Mouse (Mus musculus): Measurements from ENCODE around the gene Gpr153. TPM values are rescaled to one million over a fixed set of nuclear protein-coding genes. Genes with fewer than 3 reads are reported as not detected.
A peak's percentile ranks its signal among the peaks of the same experiment; 100 is the strongest.

Gpr153 gene
- polyA plus RNA-seq, 1 experiment from 2014 or later, result 7.8 TPM

GRCm38 (mm10) chr4:152247195-152247594 lies 26.8 kb upstream of the Gpr153 start:
- Histone ChIP-seq H3K4me2 (no peak overlapping the region), H3K4me3 (replicated peaks) (no peak overlapping the region), H3K36me3 (no peaks in the 10 kb centered on the region), H3K9ac (no peak overlapping the region), H3K9me3 (replicated peaks) (no peaks in the 10 kb centered on the region), H3K4me1 (0 out of 2 replicates have a peak, but pooled peaks cover 4% of the 10 kb centered on the region), H3K27me3 (no peaks in the 10 kb centered on the region), H3K27ac (no peak overlapping the region)
- 78% methylated on average over 3 of the region's 3 CpGs for WGBS
- ATAC-seq (replicated peaks; ENCODE audit: low FRiP score), result no peak

- no peaks in the 10 kb centered on the region for H3K36me3 ChIP-seq
- no peaks in the 10 kb centered on the region for H3K27me3 ChIP-seq
- no peak overlapping the region for H3K4me3 ChIP-seq (replicated peaks)
- 82% methylated on average over 6 of the region's 6 CpGs for WGBS
- peaks cover 19% of the 10 kb centered on the region for H3K4me1 ChIP-seq
- no peak overlapping the region for H3K4me2 ChIP-seq
- ATAC-seq (replicated peaks; ENCODE audit: low FRiP score), result no peak
- no peak overlapping the region for H3K27ac ChIP-seq
- H3K9ac ChIP-seq, result no peak overlapping the region
- H3K9me3 ChIP-seq (replicated peaks), result no peaks in the 10 kb centered on the region
These were observed 23.4 kb upstream of the Gpr153 start for GRCm38 (mm10) chr4:152250615-152251014.

GRCm38 (mm10) chr4:152253183-152253759 lies 20.8 kb upstream of the Gpr153 start:
- 42% methylated on average over 9 of the region's 9 CpGs for WGBS
- H3K9ac ChIP-seq, result no peak overlapping the region
- ATAC-seq (replicated peaks; ENCODE audit: low FRiP score), result peak; percentile 88

GRCm38 (mm10) chr4:152257070-152257469 lies 17.0 kb upstream of the Gpr153 start:
- Histone ChIP-seq H3K27ac (no peak overlapping the region), H3K4me2 (no peak overlapping the region), H3K9me3 (replicated peaks) (no peaks in the 10 kb centered on the region), H3K4me1 (peaks cover 24% of the 10 kb centered on the region), H3K27me3 (no peaks in the 10 kb centered on the region), H3K36me3 (no peaks in the 10 kb centered on the region), H3K4me3 (replicated peaks) (no peak overlapping the region), H3K9ac (no peak overlapping the region)
- 51% methylated on average over 6 of the region's 6 CpGs for WGBS
- no peak for ATAC-seq (replicated peaks; ENCODE audit: low FRiP score)

More at GRCm38 (mm10) chr4:152253183-152253759, 20.8 kb upstream of the Gpr153 start:
- no peaks in the 10 kb centered on the region for H3K9me3 ChIP-seq (replicated peaks)
- no peak overlapping the region for H3K4me2 ChIP-seq
- peaks cover 19% of the 10 kb centered on the region for H3K4me1 ChIP-seq
- H3K27ac ChIP-seq, result peak overlapping the region; percentile 52; the same call in 1 of the 2 replicates
- H3K4me3 ChIP-seq (replicated peaks), result no peak overlapping the region
- H3K36me3 ChIP-seq, result no peaks in the 10 kb centered on the region
- H3K27me3 ChIP-seq, result no peaks in the 10 kb centered on the region

GRCm38 (mm10) chr4:152260451-152260850 lies 13.6 kb upstream of the Gpr153 start:
- Histone ChIP-seq H3K4me2 (no peak overlapping the region), H3K4me1 (peaks cover 37% of the 10 kb centered on the region), H3K9ac (no peak overlapping the region), H3K4me3 (replicated peaks) (no peak overlapping the region), H3K27me3 (no peaks in the 10 kb centered on the region), H3K27ac (no peak overlapping the region), H3K36me3 (no peaks in the 10 kb centered on the region), H3K9me3 (replicated peaks) (no peaks in the 10 kb centered on the region)
- ATAC-seq (replicated peaks; ENCODE audit: low FRiP score), result no peak
- WGBS, result 88% methylated on average over 8 of the region's 8 CpGs

GRCm38 (mm10) chr4:152262187-152262586 lies 11.8 kb upstream of the Gpr153 start:
- H3K9ac ChIP-seq, result no peak overlapping the region
- H3K36me3 ChIP-seq, result no peaks in the 10 kb centered on the region
- H3K27ac ChIP-seq, result no peak overlapping the region
- H3K4me3 ChIP-seq (replicated peaks), result no peak overlapping the region
- ATAC-seq (replicated peaks; ENCODE audit: low FRiP score), result no peak
- H3K27me3 ChIP-seq, result no peaks in the 10 kb centered on the region
- WGBS, result 58% methylated on average over 9 of the region's 9 CpGs
- H3K9me3 ChIP-seq (replicated peaks), result no peaks in the 10 kb centered on the region
- H3K4me1 ChIP-seq, result peaks cover 37% of the 10 kb centered on the region
- H3K4me2 ChIP-seq, result no peak overlapping the region

- H3K36me3 ChIP-seq, result no peaks in the 10 kb centered on the region
- H3K27ac ChIP-seq, result peak overlapping the region; percentile 54; the same call in 1 of the 2 replicates
- peaks cover 44% of the 10 kb centered on the region for H3K4me1 ChIP-seq
- no peaks in the 10 kb centered on the region for H3K9me3 ChIP-seq (replicated peaks)
- H3K9ac ChIP-seq, result no peak overlapping the region
- H3K4me2 ChIP-seq, result no peak overlapping the region
- WGBS, result 63% methylated on average over 9 of the region's 9 CpGs
- H3K4me3 ChIP-seq (replicated peaks), result no peak overlapping the region
- 0 out of 2 replicates have a peak, but pooled peaks have one; percentile 3 for ATAC-seq (replicated peaks; ENCODE audit: low FRiP score)
- H3K27me3 ChIP-seq, result no peaks in the 10 kb centered on the region
These were observed 10.9 kb upstream of the Gpr153 start for GRCm38 (mm10) chr4:152263089-152263488.

GRCm38 (mm10) chr4:152263512-152264176 lies 10.4 kb upstream of the Gpr153 start:
- Histone ChIP-seq H3K4me3 (replicated peaks) (no peak overlapping the region), H3K4me1 (peaks cover 44% of the 10 kb centered on the region), H3K27ac (peak overlapping the region; percentile 54), H3K36me3 (no peaks in the 10 kb centered on the region), H3K9me3 (replicated peaks) (no peaks in the 10 kb centered on the region), H3K4me2 (peak overlapping the region; percentile 34), H3K9ac (no peak overlapping the region), H3K27me3 (no peaks in the 10 kb centered on the region)
- WGBS, result 28% methylated on average over 10 of the region's 10 CpGs
- ATAC-seq (replicated peaks; ENCODE audit: low FRiP score), result peak; percentile 76

- no peak overlapping the region for H3K4me3 ChIP-seq (replicated peaks)
- no peaks in the 10 kb centered on the region for H3K9me3 ChIP-seq (replicated peaks)
- peak; percentile 16; the same call in 1 of the 2 replicates for ATAC-seq (replicated peaks; ENCODE audit: low FRiP score)
- 49% methylated on average over 4 of the region's 4 CpGs for WGBS
- H3K4me1 ChIP-seq, result peaks cover 44% of the 10 kb centered on the region
- H3K27me3 ChIP-seq, result no peaks in the 10 kb centered on the region
- H3K27ac ChIP-seq, result peak overlapping the region; percentile 54
- H3K36me3 ChIP-seq, result no peaks in the 10 kb centered on the region
- no peak overlapping the region for H3K9ac ChIP-seq
- peak overlapping the region; percentile 34 for H3K4me2 ChIP-seq
These were observed 9.9 kb upstream of the Gpr153 start for GRCm38 (mm10) chr4:152264177-152264530.

GRCm38 (mm10) chr4:152264867-152265568 lies 9.0 kb upstream of the Gpr153 start:
- Histone ChIP-seq H3K27me3 (no peaks in the 10 kb centered on the region), H3K4me3 (replicated peaks) (no peak overlapping the region), H3K4me1 (peaks cover 44% of the 10 kb centered on the region), H3K27ac (no peak overlapping the region), H3K36me3 (no peaks in the 10 kb centered on the region), H3K4me2 (no peak overlapping the region), H3K9ac (no peak overlapping the region), H3K9me3 (replicated peaks) (no peaks in the 10 kb centered on the region)
- no peak for ATAC-seq (replicated peaks; ENCODE audit: low FRiP score)
- 90% methylated on average over 9 of the region's 9 CpGs for WGBS

GRCm38 (mm10) chr4:152265791-152266190 lies 8.2 kb upstream of the Gpr153 start:
- Histone ChIP-seq H3K27me3 (no peaks in the 10 kb centered on the region), H3K27ac (no peak overlapping the region), H3K9me3 (replicated peaks) (no peaks in the 10 kb centered on the region), H3K4me1 (peaks cover 46% of the 10 kb centered on the region), H3K4me2 (no peak overlapping the region), H3K36me3 (no peaks in the 10 kb centered on the region), H3K4me3 (replicated peaks) (no peak overlapping the region), H3K9ac (no peak overlapping the region)
- ATAC-seq (replicated peaks; ENCODE audit: low FRiP score), result no peak
- WGBS, result 58% methylated on average over 5 of the region's 5 CpGs

GRCm38 (mm10) chr4:152266236-152266895 lies 7.7 kb upstream of the Gpr153 start:
- no peaks in the 10 kb centered on the region for H3K36me3 ChIP-seq
- H3K4me2 ChIP-seq, result no peak overlapping the region
- ATAC-seq (replicated peaks; ENCODE audit: low FRiP score), result no peak
- no peak overlapping the region for H3K27ac ChIP-seq
- H3K9ac ChIP-seq, result no peak overlapping the region
- WGBS, result 52% methylated on average over 10 of the region's 10 CpGs
- no peaks in the 10 kb centered on the region for H3K9me3 ChIP-seq (replicated peaks)
- peaks cover 45% of the 10 kb centered on the region for H3K4me1 ChIP-seq
- no peaks in the 10 kb centered on the region for H3K27me3 ChIP-seq
- H3K4me3 ChIP-seq (replicated peaks), result no peak overlapping the region
